Mouse (Mus musculus): ENCODE measurements around the gene Pik3r2.

Pik3r2 gene

GRCm38 (mm10) chr8:70801156-70801555 lies 24.6 kb upstream of the Pik3r2 start:
- 11% methylated on average over 15 of the region's 15 CpGs for WGBS

DNA sequence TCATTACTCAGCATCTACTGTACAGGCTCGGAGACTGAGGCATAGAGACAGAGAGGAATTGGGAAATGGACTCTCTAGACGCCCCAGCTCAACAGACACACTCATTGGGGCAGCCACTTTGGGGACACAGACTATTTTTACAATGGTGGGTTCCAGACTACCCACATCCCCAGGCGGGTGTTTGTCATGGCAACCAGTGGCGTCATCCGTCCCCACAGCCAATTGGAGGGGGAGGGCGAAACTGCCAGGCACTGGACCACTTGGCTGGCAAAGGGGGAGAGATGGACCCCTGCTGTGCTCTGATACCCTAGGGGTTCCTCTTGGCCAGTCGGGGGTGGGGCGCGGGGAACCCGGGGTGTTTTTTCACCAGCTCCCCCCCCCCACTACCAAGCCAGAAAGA lies 24.1 kb upstream of the Pik3r2 start:
- WGBS = 47% methylated on average over 10 of the region's 10 CpGs

DNA sequence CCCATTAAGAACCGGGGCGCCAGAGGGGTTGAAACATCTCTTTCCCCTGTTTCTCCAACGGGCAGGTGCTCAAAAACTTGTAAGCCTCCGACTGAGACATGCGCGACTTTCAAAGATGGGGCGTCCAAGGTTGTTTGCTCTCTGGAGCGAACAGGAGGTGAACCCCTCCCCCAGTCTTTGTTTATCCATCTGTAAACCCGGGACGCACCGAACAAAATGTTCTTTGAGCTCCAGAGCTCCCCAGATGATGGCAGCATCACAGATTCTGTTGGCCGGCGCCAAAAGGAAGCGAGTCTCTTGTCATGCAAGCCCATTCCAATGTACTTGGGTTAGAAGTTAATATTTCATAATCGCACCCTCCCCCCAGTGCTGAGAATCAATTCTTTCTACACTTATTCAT lies 21.8 kb upstream of the Pik3r2 start:
- WGBS = 10% methylated on average over 15 of the region's 15 CpGs

- WGBS = under 1% methylated on average over 53 of the region's 57 CpGs
Observed at GRCm38 (mm10) chr8:70797081-70798070, 20.9 kb upstream of the Pik3r2 start.

GRCm38 (mm10) chr8:70796403-70797080 lies 20.0 kb upstream of the Pik3r2 start:
- WGBS = 4% methylated on average over 54 of the region's 54 CpGs

- WGBS = 83% methylated on average over 2 of the region's 2 CpGs
Observed at GRCm38 (mm10) chr8:70795370-70795769, 18.9 kb upstream of the Pik3r2 start.

DNA sequence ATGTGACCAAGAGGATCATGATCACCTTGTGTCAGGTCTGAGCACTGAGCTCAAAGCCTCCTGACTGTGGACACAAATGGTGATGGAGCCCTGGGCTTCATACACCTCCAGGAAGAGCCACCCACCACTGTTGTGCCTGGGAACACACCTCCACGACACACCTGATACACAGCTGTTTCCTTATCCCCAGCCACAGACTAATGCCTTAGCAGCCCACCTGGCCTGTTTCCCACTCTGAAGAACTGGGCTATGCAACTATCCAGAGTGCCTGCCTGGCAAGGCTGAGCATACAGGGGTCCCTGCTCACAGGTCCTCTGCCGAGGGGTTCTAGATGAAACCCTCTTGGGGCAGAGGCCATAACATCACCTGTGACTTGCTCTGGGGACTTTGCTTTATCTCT lies 17.7 kb upstream of the Pik3r2 start:
- 77% methylated on average over 2 of the region's 2 CpGs for WGBS

GRCm38 (mm10) chr8:70792700-70793099 lies 16.2 kb upstream of the Pik3r2 start:
- WGBS = under 1% methylated on average over 20 of the region's 20 CpGs

GRCm38 (mm10) chr8:70791975-70792691 lies 15.6 kb upstream of the Pik3r2 start:
- WGBS = 3% methylated on average over 58 of the region's 58 CpGs

- 39% methylated on average over 7 of the region's 7 CpGs for WGBS
Observed at GRCm38 (mm10) chr8:70791294-70791701, 14.8 kb upstream of the Pik3r2 start.

DNA sequence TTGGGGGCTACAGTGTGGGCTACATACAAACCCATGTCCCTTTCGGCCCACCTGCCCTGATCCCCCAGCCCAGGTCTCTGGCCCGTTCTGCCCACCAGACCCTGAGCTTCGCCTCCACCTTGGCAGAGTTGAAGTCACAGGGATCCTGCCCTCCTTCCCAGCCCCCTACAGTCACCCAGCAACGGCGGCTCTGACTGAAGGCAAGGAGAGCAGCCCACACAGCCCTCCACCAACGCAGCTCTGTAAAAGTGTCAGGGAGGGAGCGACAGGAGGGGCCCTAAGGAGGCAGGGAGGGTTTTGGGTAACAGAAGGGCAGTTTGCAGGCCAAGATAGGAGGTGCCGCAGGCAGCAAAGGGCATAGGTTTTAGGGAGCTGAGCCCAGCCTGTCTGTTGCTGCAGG lies 14.3 kb upstream of the Pik3r2 start:
- WGBS = 50% methylated on average over 8 of the region's 8 CpGs

DNA sequence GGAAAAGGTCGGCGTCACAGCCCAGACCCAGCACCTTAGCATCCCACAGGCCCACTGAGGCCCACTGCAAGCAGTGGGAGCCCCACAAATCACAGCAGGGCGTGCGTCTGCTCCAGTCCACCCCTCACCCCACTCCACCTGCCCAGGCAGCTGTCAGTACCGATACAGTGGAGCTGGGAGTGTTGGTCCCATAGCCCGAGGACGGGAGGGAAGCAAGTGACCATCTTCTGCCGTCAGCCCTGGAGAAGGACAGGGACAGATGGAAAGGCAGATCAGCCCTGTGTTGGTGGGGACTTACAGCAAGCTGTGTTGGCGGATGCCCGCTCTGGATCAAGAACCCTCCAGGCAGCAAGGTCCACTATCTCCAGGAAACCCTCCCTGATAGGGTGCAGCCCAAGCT lies 12.5 kb upstream of the Pik3r2 start:
- WGBS = 65% methylated on average over 10 of the region's 10 CpGs

DNA sequence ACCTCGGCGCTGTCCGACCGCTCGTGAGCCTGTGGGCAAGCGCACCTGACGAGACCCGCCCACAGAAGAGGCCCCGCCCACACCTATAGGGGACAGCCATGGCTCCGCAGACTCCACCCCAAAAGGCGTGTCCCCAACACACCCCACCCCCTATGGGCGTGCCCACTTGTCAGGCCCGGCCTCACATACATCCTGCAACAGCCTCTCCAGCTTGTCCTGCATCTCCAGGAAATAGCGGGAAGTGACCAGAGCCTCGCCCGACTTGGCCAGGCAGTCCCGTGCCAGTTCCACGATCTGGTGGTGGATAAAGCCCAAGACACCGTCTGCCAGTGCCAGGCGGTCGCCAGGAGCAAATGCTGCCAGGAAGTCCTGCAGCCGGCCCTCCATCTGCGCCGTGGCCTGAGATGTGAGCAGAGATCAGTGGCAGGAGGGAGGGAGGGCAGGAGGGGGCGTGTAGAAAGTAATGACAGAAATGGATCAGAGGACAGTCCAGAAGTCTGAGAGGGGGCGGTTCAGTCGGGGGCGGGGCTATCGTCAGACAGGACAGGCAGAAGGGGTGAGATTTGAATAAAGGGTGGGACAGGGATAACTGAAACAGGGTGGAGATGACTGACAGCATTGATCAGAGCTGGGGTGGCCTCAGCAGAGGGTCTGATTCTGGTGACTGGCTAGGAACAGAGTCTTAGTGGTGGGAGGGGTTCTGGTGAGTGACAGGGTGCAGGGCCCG lies 11.6 kb upstream of the Pik3r2 start:
- WGBS = 41% methylated on average over 30 of the region's 30 CpGs

- WGBS = 92% methylated on average over 3 of the region's 3 CpGs
Observed at GRCm38 (mm10) chr8:70787051-70787445, 10.5 kb upstream of the Pik3r2 start.

- WGBS = 89% methylated on average over 25 of the region's 25 CpGs
Observed at GRCm38 (mm10) chr8:70786291-70787050, 10.0 kb upstream of the Pik3r2 start.

GRCm38 (mm10) chr8:70780093-70780492 lies 3.6 kb upstream of the Pik3r2 start:
- WGBS = 60% methylated on average over 11 of the region's 11 CpGs

GRCm38 (mm10) chr8:70775851-70776495 lies 540 bp downstream of the Pik3r2 start:
- whole genome bisulfite sequencing = under 1% methylated on average over 34 of the region's 34 CpGs

DNA sequence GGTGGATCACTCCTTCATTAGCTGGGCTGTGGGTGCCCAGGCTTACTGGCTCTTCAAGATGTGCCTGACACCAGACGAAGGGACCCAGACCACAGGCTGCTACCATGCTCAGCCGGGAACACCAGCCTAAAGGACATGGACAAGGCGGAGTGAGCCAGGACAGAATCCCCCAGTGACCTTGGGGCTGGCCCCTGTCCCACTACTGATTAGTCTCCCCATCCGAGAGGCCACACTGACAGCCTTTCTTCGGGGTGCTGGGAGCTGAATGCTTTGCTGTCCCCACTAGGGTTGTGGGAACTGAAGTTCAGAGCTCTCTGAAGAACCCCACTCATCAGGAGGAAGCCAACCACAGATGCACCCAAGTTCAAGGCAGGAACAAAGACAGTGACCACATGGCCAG lies 1.3 kb downstream of the Pik3r2 start:
- WGBS = 62% methylated on average over 5 of the region's 5 CpGs

GRCm38 (mm10) chr8:70774740-70775139 lies 1.8 kb downstream of the Pik3r2 start:
- 84% methylated on average over 18 of the region's 18 CpGs for WGBS

- WGBS = 24% methylated on average over 9 of the region's 9 CpGs
Observed at GRCm38 (mm10) chr8:70773833-70774232, 2.7 kb downstream of the Pik3r2 start.

All from cerebral cortex, adult 2 months (tissue).